Mouse (Mus musculus) hindbrain, embryonic 15.5 days (tissue): ENCODE results near the gene Arhgap21. TPM values are rescaled to one million over a fixed set of nuclear protein-coding genes. Genes with fewer than 3 reads are reported as not detected.

Source experiments
- ATAC-seq: fragments of 200-750 bp; cut with Nextera tagmentation; 2 replicates; pipeline ENCODE4 v1.8.0; 2017; ENCODE audit warnings: low read depth, moderate number of reproducible peaks, moderate TSS enrichment; ENCODE audit not compliant: low FRiP score
- H3K27ac ChIP-seq: fragments of 300-500 bp; sonication (generic); replicated peaks from 2 replicates; pipeline ENCODE4 v1.5.1; 2015; ENCODE audit warnings: mild to moderate bottlenecking, inconsistent platforms
- H3K27me3 ChIP-seq: fragments of 300-500 bp; sonication (generic); 2 replicates; pipeline ENCODE4 v1.6.1; 2015; ENCODE audit warnings: control low read depth, inconsistent platforms
- H3K36me3 ChIP-seq: fragments of 300-500 bp; sonication (generic); 2 replicates; pipeline ENCODE4 v1.6.1; 2015; ENCODE audit warnings: control low read depth, inconsistent platforms
- H3K4me1 ChIP-seq: fragments of 300-500 bp; sonication (generic); replicated peaks from 2 replicates; pipeline ENCODE4 v1.6.1; 2015; ENCODE audit warnings: control low read depth, inconsistent platforms
- H3K4me2 ChIP-seq: fragments of 300-500 bp; sonication (generic); 2 replicates; pipeline ENCODE4 v1.6.1; 2015; ENCODE audit warnings: moderate library complexity, mild to moderate bottlenecking, inconsistent platforms
- H3K4me3 ChIP-seq: fragments of 300-500 bp; sonication (generic); 2 replicates; pipeline ENCODE4 v1.5.1; 2015; ENCODE audit warnings: mild to moderate bottlenecking, inconsistent platforms
- H3K9ac ChIP-seq: fragments of 300-500 bp; sonication (generic); 2 replicates; pipeline ENCODE4 v1.6.1; 2015; ENCODE audit warnings: inconsistent platforms
- H3K9me3 ChIP-seq: fragments of 300-500 bp; sonication (generic); 2 replicates; pipeline ENCODE4 v1.6.1; 2016; ENCODE audit warnings: control low read depth, inconsistent platforms
- WGBS: fragments of 180-500 bp; shearing (Covaris S2); methylation state at CpG from one replicate; pipeline ENCODE4 v1.1.7; 2015; 5-methylcytosine and 5-hydroxymethylcytosine counted together
- polyA plus RNA-seq: library from polyadenylated mRNA; unstranded; fragments of >200 nt; fragmentation: Nextera tagmentation; extraction: Ambion mirVana; gene quantifications from 2 replicates; pipeline ENCODE4 v1.2.1, GENCODE M21; 2015

The Arhgap21 gene
- polyA plus RNA-seq, 1 experiment from 2014 or later = 36.9 TPM

DNA sequence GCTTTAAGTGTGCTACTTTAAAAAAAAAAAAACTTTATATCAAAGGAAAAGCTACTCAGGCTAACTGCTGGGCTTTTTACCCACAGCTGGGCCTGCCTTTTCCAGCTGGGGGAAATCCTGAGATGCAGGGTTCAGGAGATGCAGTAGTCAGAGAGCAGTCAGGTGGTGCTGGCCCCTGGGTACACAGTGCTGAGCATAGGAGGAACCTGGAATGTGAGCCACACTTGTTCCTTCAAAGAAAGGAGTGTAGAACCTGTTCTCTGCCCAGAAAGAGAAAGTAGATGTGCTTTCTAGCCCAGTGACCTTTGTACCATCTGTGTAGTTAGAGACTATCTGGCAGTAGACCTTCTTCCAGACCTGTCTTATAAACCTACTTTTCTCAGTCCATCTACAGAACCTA lies 100.6 kb downstream of the Arhgap21 start:
- Histone ChIP-seq H3K36me3 (peaks cover 30% of the 10 kb centered on the region), H3K4me3 (no peak overlapping the region), H3K27me3 (no peaks in the 10 kb centered on the region), H3K4me1 (no peaks in the 10 kb centered on the region), H3K9ac (no peak overlapping the region), H3K4me2 (no peak overlapping the region), H3K9me3 (no peaks in the 10 kb centered on the region), H3K27ac (no peak overlapping the region)
- ATAC-seq = no peak

DNA sequence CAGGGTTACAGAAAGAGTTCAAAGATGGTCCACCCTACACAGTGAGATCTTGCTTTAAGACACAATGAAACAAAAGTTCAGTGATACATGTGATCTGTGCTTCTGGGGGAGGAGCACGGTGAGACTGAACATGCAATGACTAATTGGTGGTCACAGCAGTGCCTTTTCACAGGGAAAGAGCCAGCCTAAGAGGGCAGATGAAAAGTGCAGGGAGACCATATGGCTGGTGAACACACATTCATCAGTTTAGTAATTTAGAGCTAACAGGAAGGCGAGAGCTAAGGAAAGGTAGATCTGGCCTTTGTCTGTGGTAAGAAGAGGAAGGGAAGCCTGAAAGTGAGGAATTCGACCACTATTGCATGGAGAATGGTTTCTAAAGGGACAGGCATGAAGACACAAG lies 102.9 kb downstream of the Arhgap21 start:
- Histone ChIP-seq H3K4me2 (no peak overlapping the region), H3K4me3 (no peak overlapping the region), H3K9ac (no peak overlapping the region), H3K27ac (no peak overlapping the region; the same call in 1 of the 2 replicates), H3K27me3 (no peaks in the 10 kb centered on the region), H3K36me3 (peaks cover 47% of the 10 kb centered on the region), H3K9me3 (no peaks in the 10 kb centered on the region), H3K4me1 (no peaks in the 10 kb centered on the region)
- 58% methylated on average over 3 of the region's 3 CpGs for WGBS
- no peak; the same call in 1 of the 2 replicates for ATAC-seq

DNA sequence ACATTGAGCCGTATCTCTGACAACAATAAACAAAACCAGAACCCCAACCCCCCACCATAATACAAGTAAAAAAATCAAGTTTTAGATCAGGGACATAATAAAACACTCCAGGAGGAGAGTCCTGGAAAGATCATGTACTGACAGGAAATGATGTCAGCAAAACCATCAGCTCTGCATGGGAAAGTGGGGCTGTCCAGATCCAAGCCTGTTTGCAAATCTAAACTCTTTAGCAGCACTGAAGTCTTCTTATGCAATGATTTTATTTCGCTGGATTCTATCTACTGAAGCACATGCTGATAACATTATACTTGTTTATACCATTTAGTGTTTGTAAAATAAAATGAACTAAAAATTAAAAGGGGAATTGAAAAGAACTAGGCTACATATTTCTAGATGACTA lies 104.1 kb downstream of the Arhgap21 start:
- H3K9ac ChIP-seq = no peak overlapping the region
- H3K27ac ChIP-seq = no peak overlapping the region
- no peaks in the 10 kb centered on the region for H3K27me3 ChIP-seq
- H3K9me3 ChIP-seq = no peaks in the 10 kb centered on the region
- H3K4me1 ChIP-seq = no peaks in the 10 kb centered on the region
- ATAC-seq = no peak
- 93% methylated on average over 2 of the region's 2 CpGs for WGBS
- no peak overlapping the region for H3K4me3 ChIP-seq
- peaks cover 58% of the 10 kb centered on the region for H3K36me3 ChIP-seq
- no peak overlapping the region for H3K4me2 ChIP-seq

DNA sequence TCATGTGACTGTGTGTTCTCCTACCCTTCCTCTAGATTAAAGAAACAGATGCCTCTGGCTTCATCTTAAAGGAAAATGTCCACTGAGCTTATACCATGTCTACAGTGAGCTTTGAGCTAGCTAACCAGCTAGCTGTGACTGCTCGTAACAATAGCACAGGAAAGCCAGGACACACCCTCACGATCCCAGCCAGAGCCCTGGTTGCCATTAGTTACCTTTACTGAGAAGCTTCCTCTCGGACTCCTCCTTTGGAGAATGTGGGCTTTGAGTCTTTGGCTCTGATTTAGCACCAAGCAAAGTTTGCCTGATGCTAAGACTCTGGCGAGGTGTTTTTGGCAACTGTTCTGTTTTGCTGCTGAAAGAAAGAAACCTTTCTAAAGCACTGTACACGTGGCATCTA lies 107.9 kb downstream of the Arhgap21 start:
- no peaks in the 10 kb centered on the region for H3K4me1 ChIP-seq
- no peak overlapping the region for H3K27ac ChIP-seq
- peaks cover 80% of the 10 kb centered on the region for H3K36me3 ChIP-seq
- no peak overlapping the region for H3K4me2 ChIP-seq
- no peak overlapping the region for H3K4me3 ChIP-seq
- ATAC-seq = no peak
- 71% methylated on average over 5 of the region's 5 CpGs for WGBS
- H3K9ac ChIP-seq = no peak overlapping the region
- no peaks in the 10 kb centered on the region for H3K27me3 ChIP-seq
- no peaks in the 10 kb centered on the region for H3K9me3 ChIP-seq

DNA sequence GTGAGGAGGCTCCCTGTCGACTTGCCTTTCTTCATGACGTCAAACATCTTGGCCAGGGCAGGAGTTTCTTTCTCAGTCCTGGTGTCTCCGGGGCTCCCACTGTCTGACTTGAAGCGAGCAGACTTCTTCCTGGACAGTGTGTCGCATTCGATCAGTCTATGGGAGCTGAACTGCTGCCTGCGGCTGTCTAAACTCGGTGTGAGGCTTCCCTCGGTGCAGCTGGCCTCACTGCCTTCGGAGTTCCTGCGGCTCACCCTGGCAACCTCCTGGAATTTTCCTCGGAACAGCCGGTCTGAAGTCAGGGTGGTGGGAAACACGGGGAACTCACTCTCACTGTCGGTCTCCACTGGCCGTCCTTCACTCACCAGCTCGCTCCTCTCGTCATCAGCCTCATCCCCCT lies 119.3 kb downstream of the Arhgap21 start:
- H3K36me3 ChIP-seq = peaks cover 61% of the 10 kb centered on the region
- ATAC-seq = peak; percentile 75; the same call in 1 of the 2 replicates

DNA sequence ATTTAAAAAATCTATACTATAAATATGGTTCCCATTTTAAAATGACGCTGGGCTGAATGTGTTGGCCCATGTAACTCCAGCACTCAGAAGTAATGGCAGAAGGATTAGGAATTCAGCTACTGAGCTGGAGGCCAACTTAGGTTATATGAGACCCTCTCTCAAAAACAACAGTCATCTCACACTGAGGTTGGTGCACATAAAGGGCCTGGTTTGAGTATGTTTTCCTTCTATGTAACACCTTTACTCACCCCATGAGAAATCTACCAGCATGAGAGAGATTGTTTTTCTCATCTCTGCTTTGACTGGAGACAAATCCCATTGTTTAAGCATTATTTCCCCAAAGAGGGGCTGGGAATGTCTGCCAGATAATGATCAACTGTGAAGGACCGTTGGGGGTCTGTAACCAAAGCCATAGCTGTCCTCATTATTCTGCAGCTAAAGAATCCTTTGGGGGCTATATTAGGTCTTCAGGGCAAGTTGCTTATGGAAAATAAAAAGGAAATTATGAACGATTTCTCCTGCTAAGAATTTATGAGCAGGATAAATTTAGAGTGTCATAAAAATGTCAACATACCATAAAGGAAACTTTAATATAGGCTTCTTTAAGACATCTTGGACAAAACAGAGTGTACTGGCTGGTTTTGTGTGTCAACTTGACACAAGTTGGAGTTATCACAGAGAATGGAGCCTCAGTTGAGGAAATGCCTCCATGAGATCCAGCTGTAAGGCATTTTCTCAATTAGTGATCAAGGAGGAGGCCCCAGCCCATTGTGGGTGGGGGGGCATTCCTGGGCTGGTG lies 136.9 kb downstream of the Arhgap21 start:
- WGBS = 76% methylated on average over 3 of the region's 3 CpGs
- no peak overlapping the region for H3K9ac ChIP-seq
- H3K27me3 ChIP-seq = no peaks in the 10 kb centered on the region
- no peak overlapping the region for H3K4me2 ChIP-seq
- no peaks in the 10 kb centered on the region for H3K9me3 ChIP-seq
- H3K4me3 ChIP-seq = no peak overlapping the region
- no peak overlapping the region for H3K27ac ChIP-seq
- H3K36me3 ChIP-seq = no peaks in the 10 kb centered on the region
- H3K4me1 ChIP-seq = no peaks in the 10 kb centered on the region
- ATAC-seq = no peak

More for the DNA sequence above, 119.3 kb downstream of the Arhgap21 start:
- Histone ChIP-seq H3K4me2 (no peak overlapping the region), H3K4me1 (no peaks in the 10 kb centered on the region), H3K9ac (no peak overlapping the region), H3K27ac (0 out of 2 replicates have a peak overlapping the region, but pooled peaks have one; percentile 12), H3K9me3 (no peaks in the 10 kb centered on the region), H3K27me3 (no peaks in the 10 kb centered on the region), H3K4me3 (no peak overlapping the region)
- WGBS = 51% methylated on average over 18 of the region's 18 CpGs

DNA sequence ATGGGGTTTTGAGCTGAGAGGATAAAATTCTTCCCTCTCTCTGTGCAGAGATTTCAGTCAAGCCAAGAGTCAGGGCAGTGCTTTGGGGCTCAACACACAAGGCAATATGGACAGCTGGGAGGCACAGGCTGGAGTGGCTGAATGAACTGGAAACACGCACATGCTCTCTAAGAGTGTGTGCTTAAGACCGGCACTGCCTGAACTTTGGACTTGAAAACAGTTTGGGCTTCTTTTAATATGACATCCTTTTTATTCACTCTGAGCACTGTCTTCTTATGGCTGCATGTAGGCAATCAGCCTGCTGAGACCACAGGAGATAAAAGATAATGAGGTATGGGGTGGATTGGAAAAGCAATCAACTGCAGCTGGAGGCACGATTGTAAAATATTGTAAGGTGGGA lies 137.8 kb downstream of the Arhgap21 start:
- 72% methylated on average over 3 of the region's 3 CpGs for WGBS

DNA sequence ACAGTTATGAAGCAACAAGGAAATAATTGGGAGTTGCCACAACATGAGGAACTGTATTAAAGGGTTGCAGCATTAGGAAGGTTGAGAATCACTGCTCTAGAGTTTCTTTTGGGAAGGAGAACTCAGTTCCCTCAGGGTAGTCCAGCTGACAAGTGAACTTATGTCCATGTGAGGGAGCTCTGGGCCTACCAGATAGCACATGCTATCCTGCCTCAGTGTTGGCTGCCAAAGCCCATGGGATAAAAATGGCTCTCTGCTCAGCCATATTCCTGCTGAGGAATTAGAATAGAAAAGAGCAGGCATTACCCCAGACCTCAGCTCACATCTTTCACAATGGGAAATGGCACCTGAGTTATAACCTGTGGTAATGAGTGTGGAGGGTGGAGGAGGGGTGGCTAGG lies 142.4 kb downstream of the Arhgap21 start:
- Histone ChIP-seq H3K4me1 (no peaks in the 10 kb centered on the region), H3K36me3 (no peaks in the 10 kb centered on the region), H3K9me3 (no peaks in the 10 kb centered on the region), H3K4me3 (no peak overlapping the region), H3K9ac (no peak overlapping the region), H3K27ac (no peak overlapping the region), H3K27me3 (no peaks in the 10 kb centered on the region), H3K4me2 (no peak overlapping the region)
- ATAC-seq = no peak

More for the DNA sequence above, 137.8 kb downstream of the Arhgap21 start:
- no peak overlapping the region for H3K9ac ChIP-seq
- H3K36me3 ChIP-seq = no peaks in the 10 kb centered on the region
- no peak overlapping the region for H3K27ac ChIP-seq
- no peaks in the 10 kb centered on the region for H3K27me3 ChIP-seq
- H3K4me3 ChIP-seq = no peak overlapping the region
- H3K4me1 ChIP-seq = no peaks in the 10 kb centered on the region
- H3K4me2 ChIP-seq = no peak overlapping the region
- ATAC-seq = no peak
- no peaks in the 10 kb centered on the region for H3K9me3 ChIP-seq

DNA sequence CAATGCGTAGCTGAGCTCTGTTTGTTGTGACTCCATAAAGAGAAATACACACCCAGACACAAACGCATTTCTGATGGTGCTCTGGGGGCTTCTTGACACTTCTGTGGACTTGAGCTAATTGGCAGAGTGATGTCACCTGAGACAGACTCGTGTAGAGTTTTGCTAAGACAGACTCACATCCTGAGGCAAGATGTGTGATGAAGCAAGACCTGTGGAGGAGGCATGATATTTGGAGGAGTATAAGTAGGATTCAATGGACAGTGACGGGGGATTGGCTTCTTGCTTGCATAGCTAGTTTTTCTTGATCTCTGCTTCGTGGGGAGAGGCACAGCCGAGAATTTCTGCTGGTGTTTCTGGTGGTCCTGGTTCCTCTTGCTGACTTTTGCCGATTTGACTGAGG lies 150.5 kb downstream of the Arhgap21 start:
- Histone ChIP-seq H3K9ac (no peak overlapping the region), H3K9me3 (no peaks in the 10 kb centered on the region), H3K4me3 (no peak overlapping the region), H3K4me2 (no peak overlapping the region), H3K27me3 (no peaks in the 10 kb centered on the region), H3K27ac (no peak overlapping the region), H3K36me3 (no peaks in the 10 kb centered on the region), H3K4me1 (no peaks in the 10 kb centered on the region)
- WGBS = 82% methylated on average over 7 of the region's 7 CpGs
- no peak for ATAC-seq

DNA sequence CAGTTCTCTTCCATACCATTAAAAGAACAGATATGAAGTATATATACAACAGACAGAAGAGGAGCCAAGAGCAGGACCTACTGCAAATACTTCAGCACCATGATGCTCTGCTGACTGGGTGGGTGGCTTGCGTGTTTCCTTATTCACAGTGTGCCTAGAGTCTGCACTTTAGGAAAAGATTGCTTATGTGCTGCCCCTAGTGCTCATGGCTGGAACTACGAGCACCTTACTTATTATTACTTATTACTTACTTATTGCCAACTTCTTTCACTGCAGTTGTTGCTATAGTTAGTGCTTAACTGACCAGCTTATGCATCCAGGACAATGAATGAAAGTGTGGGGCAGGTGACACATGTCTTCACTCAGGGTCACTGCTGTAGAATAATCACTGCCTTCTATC lies 154.7 kb downstream of the Arhgap21 start:
- ATAC-seq = no peak
- 84% methylated on average over 2 of the region's 2 CpGs for WGBS
- H3K27me3 ChIP-seq = no peaks in the 10 kb centered on the region

DNA sequence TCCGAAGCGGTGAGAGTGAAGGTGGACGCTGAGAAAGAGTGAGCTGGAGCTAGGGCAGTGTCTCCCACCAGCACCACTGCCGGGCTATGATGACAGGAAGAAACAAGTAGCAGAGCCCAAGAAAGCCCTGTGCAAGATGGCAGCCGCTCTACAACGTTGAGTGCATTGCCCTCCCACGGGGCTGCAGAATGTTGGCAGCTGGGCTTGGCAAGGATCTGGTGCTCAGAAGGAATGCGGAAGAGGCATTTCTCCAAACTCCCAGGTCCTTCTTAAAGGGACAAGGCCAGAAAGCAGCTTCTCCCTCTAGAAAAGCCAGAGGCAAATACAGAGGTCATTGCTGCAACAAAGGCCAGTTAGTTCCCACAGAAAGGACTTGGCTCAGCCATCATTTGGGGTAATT lies 157.2 kb downstream of the Arhgap21 start:
- Histone ChIP-seq H3K4me1 (no peaks in the 10 kb centered on the region), H3K4me3 (no peak overlapping the region), H3K9me3 (no peaks in the 10 kb centered on the region), H3K27ac (no peak overlapping the region), H3K27me3 (no peaks in the 10 kb centered on the region), H3K36me3 (no peaks in the 10 kb centered on the region), H3K4me2 (no peak overlapping the region), H3K9ac (no peak overlapping the region)
- no peak for ATAC-seq
- 78% methylated on average over 8 of the region's 8 CpGs for WGBS

More for the DNA sequence above, 154.7 kb downstream of the Arhgap21 start:
- H3K36me3 ChIP-seq = no peaks in the 10 kb centered on the region
- no peaks in the 10 kb centered on the region for H3K9me3 ChIP-seq
- H3K9ac ChIP-seq = no peak overlapping the region
- H3K27ac ChIP-seq = no peak overlapping the region
- no peak overlapping the region for H3K4me3 ChIP-seq
- H3K4me1 ChIP-seq = no peaks in the 10 kb centered on the region
- H3K4me2 ChIP-seq = no peak overlapping the region

DNA sequence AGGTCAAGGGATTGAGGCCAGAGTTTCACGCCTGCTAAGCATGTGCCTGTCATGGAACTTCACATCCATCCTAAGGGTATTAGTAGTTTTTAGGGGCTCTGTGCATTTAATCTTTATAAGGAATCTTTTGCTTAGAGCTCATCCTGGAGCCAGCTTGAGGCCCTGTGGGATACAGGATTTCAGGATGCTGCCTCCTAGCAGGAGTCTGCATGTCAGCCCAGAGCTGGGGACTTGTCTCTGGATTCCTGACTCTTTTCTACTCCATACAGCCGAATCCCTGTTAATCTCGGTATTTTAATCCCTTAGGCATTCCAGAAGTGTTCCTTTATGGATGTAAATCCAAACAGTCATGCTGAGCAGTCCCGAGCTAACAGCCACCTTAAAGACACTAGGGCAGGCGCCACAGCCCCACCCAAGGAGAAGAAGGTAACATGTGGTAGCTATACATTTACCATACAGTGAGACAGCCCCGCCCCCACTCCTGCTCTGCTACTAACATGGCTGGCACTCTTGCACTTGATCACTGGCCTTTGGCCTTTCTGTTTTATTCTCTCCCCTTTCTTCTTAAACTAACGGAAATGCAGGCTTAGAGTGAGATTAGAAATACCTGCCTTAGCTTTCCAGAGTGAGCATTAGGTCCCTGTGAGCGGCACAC lies 167.3 kb downstream of the Arhgap21 start:
- no peak overlapping the region for H3K27ac ChIP-seq
- ATAC-seq = no peak
- no peaks in the 10 kb centered on the region for H3K9me3 ChIP-seq
- H3K4me3 ChIP-seq = no peak overlapping the region
- 82% methylated on average over 8 of the region's 8 CpGs for WGBS
- no peaks in the 10 kb centered on the region for H3K27me3 ChIP-seq
- no peaks in the 10 kb centered on the region for H3K4me1 ChIP-seq
- H3K36me3 ChIP-seq = no peaks in the 10 kb centered on the region
- H3K9ac ChIP-seq = no peak overlapping the region
- H3K4me2 ChIP-seq = no peak overlapping the region
